ENCODE assay signal across 10 mouse cellular contexts in the genomic region with DNA sequence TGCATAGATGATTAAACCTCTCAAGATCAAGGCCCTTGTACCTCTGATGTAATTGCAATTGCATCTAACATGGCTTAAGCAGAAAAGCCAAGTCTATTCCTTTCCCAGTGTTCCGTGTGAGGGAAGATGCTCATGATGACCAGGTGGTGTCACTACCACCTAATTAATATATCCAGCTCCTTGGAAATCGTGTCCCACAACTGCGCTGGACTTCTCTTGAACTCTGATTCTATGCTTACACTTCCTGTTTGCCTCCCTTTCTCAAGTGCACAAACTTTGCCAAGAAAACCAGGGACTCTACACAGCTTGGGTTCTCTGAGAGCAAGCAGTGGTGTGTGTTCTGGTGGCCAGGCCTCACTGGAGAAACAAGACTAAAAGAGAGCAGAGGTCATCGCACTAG. TPM values are rescaled to one million over a fixed set of nuclear protein-coding genes. Genes with fewer than 3 reads are reported as not detected.
DNase-seq lines count a peak whose midpoint lies in the region; ATAC-seq and TF ChIP-seq lines count a peak whose summit lies in the region.
"Had no signal": no experiment of that assay in that cellular context is flagged by ENCODE, and none has a peak within 500 bp of the region (broad histone marks: within the 10 kb centered on the region; RNA-seq: fewer than 3 reads in every experiment).

No protein-coding gene starts in this region.

- no peak overlapping the region for H3K4me2 ChIP-seq in midbrain, embryonic 16.5 days (ENCODE audit: low read length)
- no peak overlapping the region for H3K4me2 ChIP-seq in heart, postnatal 0 days (ENCODE audit: low read depth, low read length)
- no peak overlapping the region for H3K4me2 ChIP-seq in lung, embryonic 15.5 days
- H3K4me2 ChIP-seq: limb, embryonic 15.5 days; stomach, embryonic 15.5 days had no signal

- no peak for TF ChIP-seq EP300 in heart, postnatal 0 days (IDR thresholded peaks at IDR 0.05; ENCODE audit: low read depth)

- TF ChIP-seq CTCF in heart, postnatal 0 days (IDR thresholded peaks at IDR 0.05; ENCODE audit: low read depth), result peak; percentile 73

- H3K4me3 ChIP-seq in midbrain, embryonic 16.5 days (ENCODE audit: low read depth, low read length), result no peak overlapping the region
- no peak overlapping the region for H3K4me3 ChIP-seq in midbrain, embryonic 10.5 days
- no peak overlapping the region for H3K4me3 ChIP-seq in heart, postnatal 0 days (ENCODE audit: low read depth, low read length)
- H3K4me3 ChIP-seq in lung, embryonic 15.5 days, result no peak overlapping the region
- H3K4me3 ChIP-seq: limb, embryonic 15.5 days; stomach, embryonic 15.5 days had no signal

- H3K4me1 ChIP-seq in midbrain, embryonic 16.5 days (ENCODE audit: control insufficient read depth, insufficient read depth, low read length), result no peaks in the 10 kb centered on the region
- H3K4me1 ChIP-seq in midbrain, embryonic 10.5 days, result peaks cover 26% of the 10 kb centered on the region
- no peaks in the 10 kb centered on the region for H3K4me1 ChIP-seq in heart, postnatal 0 days (ENCODE audit: control insufficient read depth, insufficient read depth)
- H3K4me1 ChIP-seq in lung, embryonic 15.5 days, result no peaks in the 10 kb centered on the region
- H3K4me1 ChIP-seq: limb, embryonic 15.5 days; stomach, embryonic 15.5 days had no signal

- peak; percentile 11 to 25 for DNase-seq in cerebellum, adult 18-20 months
- no peak for DNase-seq in cerebellum, adult 11-12 months
- DNase-seq in midbrain, embryonic 10.5 days (ENCODE audit: low spot score), result no peak
- DNase-seq in heart, postnatal 0 days (ENCODE audit: low spot score), result peak; percentile 82
- DNase-seq in spleen, postnatal 10 days (ENCODE audit: low spot score in 2 of 2), result no peak
- DNase-seq in frontal cortex, postnatal 14 days (ENCODE audit: low spot score in 2 of 2), result no peak

- H3K27ac ChIP-seq in midbrain, embryonic 16.5 days (ENCODE audit: low read length), result no peak overlapping the region
- H3K27ac ChIP-seq in midbrain, embryonic 10.5 days (replicated peaks), result no peak overlapping the region
- no peak overlapping the region for H3K27ac ChIP-seq in heart, postnatal 0 days (ENCODE audit: low read depth)
- H3K27ac ChIP-seq in lung, embryonic 15.5 days, result no peak overlapping the region
- H3K27ac ChIP-seq: limb, embryonic 15.5 days; stomach, embryonic 15.5 days had no signal

- no peaks in the 10 kb centered on the region for H3K36me3 ChIP-seq in midbrain, embryonic 16.5 days (ENCODE audit: control insufficient read depth, insufficient read depth, low read length)
- no peaks in the 10 kb centered on the region for H3K36me3 ChIP-seq in midbrain, embryonic 10.5 days
- H3K36me3 ChIP-seq in heart, postnatal 0 days (replicated peaks; ENCODE audit: control insufficient read depth, insufficient read depth, low read length), result no peaks in the 10 kb centered on the region
- no peaks in the 10 kb centered on the region for H3K36me3 ChIP-seq in lung, embryonic 15.5 days
- H3K36me3 ChIP-seq: limb, embryonic 15.5 days; stomach, embryonic 15.5 days had no signal

- H3K9ac ChIP-seq in midbrain, embryonic 16.5 days (ENCODE audit: low read depth, low read length), result no peak overlapping the region
- H3K9ac ChIP-seq in heart, postnatal 0 days (replicated peaks; ENCODE audit: low read depth, low read length), result no peak overlapping the region
- no peak overlapping the region for H3K9ac ChIP-seq in lung, embryonic 15.5 days
- H3K9ac ChIP-seq: limb, embryonic 15.5 days; stomach, embryonic 15.5 days had no signal

- 29% methylated on average over 4 of the region's 4 CpGs for WGBS in midbrain, embryonic 16.5 days
- 51% methylated on average over 4 of the region's 4 CpGs for WGBS in midbrain, embryonic 10.5 days
- 27% methylated on average over 4 of the region's 4 CpGs for WGBS in heart, postnatal 0 days
- WGBS in lung, embryonic 15.5 days, result 26% methylated on average over 4 of the region's 4 CpGs

- no peaks in the 10 kb centered on the region for H3K27me3 ChIP-seq in midbrain, embryonic 16.5 days (ENCODE audit: control insufficient read depth, insufficient read depth, low read depth, low read length)
- H3K27me3 ChIP-seq in midbrain, embryonic 10.5 days (ENCODE audit: low read depth, poor library complexity, severe bottlenecking), result no peaks in the 10 kb centered on the region
- H3K27me3 ChIP-seq in heart, postnatal 0 days (ENCODE audit: control insufficient read depth, insufficient read depth, low read length), result no peaks in the 10 kb centered on the region
- H3K27me3 ChIP-seq in lung, embryonic 15.5 days, result no peaks in the 10 kb centered on the region
- H3K27me3 ChIP-seq: limb, embryonic 15.5 days; stomach, embryonic 15.5 days had no signal

- H3K9me3 ChIP-seq in midbrain, embryonic 16.5 days (replicated peaks; ENCODE audit: control insufficient read depth, low read length, poor library complexity, severe bottlenecking), result no peaks in the 10 kb centered on the region
- H3K9me3 ChIP-seq in midbrain, embryonic 10.5 days (replicated peaks), result no peaks in the 10 kb centered on the region
- no peaks in the 10 kb centered on the region for H3K9me3 ChIP-seq in heart, postnatal 0 days (replicated peaks; ENCODE audit: control insufficient read depth, low read length)
- no peaks in the 10 kb centered on the region for H3K9me3 ChIP-seq in lung, embryonic 15.5 days
- H3K9me3 ChIP-seq: limb, embryonic 15.5 days; stomach, embryonic 15.5 days had no signal

- ATAC-seq in midbrain, embryonic 16.5 days, result peak; percentile 77
- peak; percentile 74 for ATAC-seq in heart, postnatal 0 days (ENCODE audit: insufficient read depth, low read depth)
- ATAC-seq in lung, embryonic 15.5 days (ENCODE audit: borderline replicate concordance, extremely low read depth, low FRiP score, low TSS enrichment), result peak; percentile 39; the same call in 1 of the 2 replicates

RNA-seq across cellular contexts. Expression of a gene that starts 58.0 kb away (rescaled TPM):
- 45.0 and 47.7 TPM in 2 replicates for polyA plus RNA-seq in midbrain, embryonic 16.5 days (2015; fragmentation: Nextera tagmentation; extraction: Ambion mirVana)
- 0.54 and 0.66 TPM in 2 replicates for polyA plus RNA-seq in midbrain, embryonic 10.5 days (2016; fragmentation: Nextera tagmentation; extraction: Ambion mirVana)
- total RNA-seq in heart, postnatal 0 days (2014; rRNA removed; ENCODE audit: low replicate concordance), result 9.7 and 14.1 TPM in 2 replicates
- polyA plus RNA-seq in heart, postnatal 0 days (2015; fragmentation: Nextera tagmentation; extraction: Ambion mirVana), result 2.3 and 3.7 TPM in 2 replicates
- 4.4 and 5.1 TPM in 2 replicates for polyA plus RNA-seq in lung, embryonic 15.5 days (2015; fragmentation: Nextera tagmentation; extraction: Ambion mirVana)

Comparison
In these comparisons a context has a peak if more than half of its experiments do, and no peak if none do; other contexts are left out.
1. DNase-seq: peak in cerebellum, adult 18-20 months (2 of 2) and heart, postnatal 0 days (single experiment); none in cerebellum, adult 11-12 months (single experiment), midbrain, embryonic 10.5 days (single experiment), spleen, postnatal 10 days (0 of 2) and frontal cortex, postnatal 14 days (0 of 2).
2. Peak in every context shown above with its lines, with median percentiles within 50 percentile points of each other: ATAC-seq.